Mouse (Mus musculus): ENCODE measurements around the gene Cactin.

Gene Cactin

DNA sequence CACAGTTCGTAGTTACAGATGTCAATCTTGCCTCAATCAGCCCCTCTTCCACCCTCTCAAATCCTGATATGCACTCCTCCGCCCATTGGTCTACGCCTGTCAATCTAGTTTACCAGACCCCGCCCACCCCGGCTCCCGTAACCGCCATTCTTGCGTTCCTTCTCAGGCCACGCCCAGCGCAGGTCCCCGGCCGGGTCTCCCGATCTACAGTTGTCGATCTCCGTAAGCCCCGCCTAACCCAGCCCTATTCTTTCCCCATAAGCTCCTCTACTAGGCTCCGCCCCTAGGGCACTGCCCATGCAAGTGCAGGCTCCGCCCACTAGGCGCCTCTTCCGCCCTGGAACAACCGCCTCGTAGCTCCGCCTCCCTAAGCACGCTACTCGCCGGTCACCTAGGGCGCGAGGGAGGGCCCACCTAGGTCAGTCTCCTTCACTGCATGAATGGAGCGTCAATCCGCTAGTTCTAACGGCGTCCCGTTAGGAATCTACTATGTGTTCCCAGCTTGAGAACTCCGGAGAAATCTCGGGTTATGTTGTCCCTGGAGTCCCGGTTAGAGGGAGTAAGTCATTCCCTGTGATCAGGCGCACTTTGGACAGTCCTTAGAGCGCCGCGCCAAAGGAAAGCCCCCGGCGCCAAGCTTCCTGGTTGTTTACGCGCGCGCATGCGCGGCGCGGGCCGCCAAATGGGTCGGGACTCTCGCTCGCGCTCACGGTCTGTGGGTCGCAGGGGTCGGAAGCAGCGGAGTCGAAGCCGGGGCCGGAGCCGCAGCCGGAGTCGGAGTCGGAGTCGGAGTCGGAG, at the start of gene Cactin:
Gene Cactin (plus strand): TSS at position 554 of the 798 bp plus-strand sequence.
- peak; percentile 98 for DNase-seq (ENCODE audit: extremely low spot score, low spot score)

DNA sequence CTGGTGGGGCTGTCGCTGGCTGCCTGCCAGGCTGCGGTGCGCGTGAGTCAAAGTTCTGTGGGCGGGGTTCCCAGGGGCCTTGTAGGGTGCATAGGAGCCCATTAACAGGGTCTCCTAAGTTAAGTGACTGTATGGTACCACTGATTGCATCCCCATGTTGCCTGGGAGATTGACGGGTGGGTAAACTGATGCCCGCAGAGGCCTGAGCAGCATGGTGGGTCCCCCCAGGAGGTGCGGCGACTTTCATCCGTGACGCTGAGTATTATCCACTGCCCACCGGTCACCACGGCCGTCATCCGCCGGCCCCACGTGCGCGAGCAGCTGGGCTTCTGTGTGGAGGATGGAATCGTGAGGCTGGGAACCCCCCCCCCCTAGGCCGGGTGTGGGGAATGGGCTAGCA, 48.5 kb upstream of the Cactin start:
- no peak for DNase-seq (ENCODE audit: extremely low spot score, low spot score)

DNA sequence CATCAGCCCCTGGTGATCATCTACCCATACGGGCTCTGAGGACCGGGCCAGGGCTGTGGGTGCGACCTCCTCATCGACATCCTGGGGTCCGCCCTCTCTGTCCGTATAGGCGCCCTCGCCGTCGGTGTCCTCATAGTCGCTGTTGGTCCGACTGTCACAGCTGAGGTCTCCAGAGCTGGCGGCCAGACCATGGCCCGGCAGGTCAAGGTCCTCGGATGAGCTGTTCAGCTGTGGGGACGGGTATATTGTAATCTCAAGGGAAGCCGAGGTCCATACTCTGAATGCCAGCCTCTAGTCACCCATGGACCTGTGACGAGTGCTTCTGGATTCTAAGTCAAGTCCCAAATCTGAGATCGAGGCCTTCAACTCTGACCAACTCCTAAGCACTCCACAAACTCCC, 47.1 kb upstream of the Cactin start:
- DNase-seq (ENCODE audit: extremely low spot score, low spot score), result no peak

DNA sequence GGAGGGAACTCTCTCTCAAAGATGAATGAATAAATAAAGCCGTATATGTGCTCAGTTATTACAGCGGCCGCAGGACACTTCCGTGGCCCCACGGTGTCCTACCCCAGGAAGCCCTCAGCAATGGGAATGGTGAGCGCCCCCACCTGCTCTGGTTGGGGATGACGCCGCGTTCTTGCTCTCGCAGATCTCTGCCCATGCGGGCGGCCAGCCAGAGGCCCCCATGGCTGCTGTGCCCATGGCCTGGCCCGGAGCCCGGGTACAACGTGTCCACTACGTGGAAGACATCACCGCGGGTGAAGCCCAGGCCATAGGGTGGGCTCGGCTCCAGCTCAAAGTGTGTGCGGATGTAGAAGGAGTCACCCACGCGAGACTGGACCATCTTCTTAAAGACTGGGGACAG, 43.2 kb upstream of the Cactin start:
- no peak for DNase-seq (ENCODE audit: extremely low spot score, low spot score)

DNA sequence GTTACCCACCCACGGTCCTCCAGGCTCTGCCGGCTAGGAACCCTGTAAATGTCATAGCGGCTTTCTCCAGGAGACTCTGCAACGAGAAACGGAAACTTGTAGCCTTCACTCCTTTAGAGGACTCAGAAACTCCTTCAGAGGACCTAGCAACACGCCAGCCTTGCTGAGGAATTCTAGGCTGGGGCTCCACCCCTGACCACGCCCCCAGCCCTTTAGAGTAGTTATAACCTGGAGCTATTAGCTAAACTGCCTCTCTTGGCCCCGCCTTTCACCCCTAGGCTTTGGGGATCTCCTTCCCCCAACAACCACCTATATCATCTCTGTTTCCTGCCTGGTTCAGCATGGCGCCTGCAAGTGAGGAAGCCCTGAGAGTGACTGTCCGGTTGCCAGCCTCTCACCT, 41.4 kb upstream of the Cactin start:
- no peak for DNase-seq (ENCODE audit: extremely low spot score, low spot score)

- no peak for DNase-seq (ENCODE audit: extremely low spot score, low spot score)
Observed at GRCm38 (mm10) chr10:81284189-81284588, 36.7 kb upstream of the Cactin start.

DNA sequence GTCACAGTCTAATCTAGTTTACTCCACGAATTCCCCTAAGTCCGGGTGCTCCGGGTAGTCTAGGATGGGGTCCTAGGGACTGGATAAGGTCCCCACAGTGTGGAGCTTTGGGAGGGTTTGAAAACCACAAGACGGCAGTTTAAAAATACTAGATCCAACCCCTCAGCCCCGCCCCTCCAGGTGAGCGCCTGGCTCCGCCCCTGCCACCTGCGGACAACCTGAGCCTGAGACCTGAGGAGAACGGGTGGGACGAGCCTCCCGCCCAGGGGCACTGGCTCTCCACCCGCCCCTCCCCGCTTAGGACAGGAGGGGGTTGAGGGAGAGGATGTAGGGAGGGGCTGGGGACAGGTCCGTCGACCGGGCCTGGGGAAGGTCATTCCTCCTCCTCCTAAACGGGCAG, 36.2 kb upstream of the Cactin start:
- no peak for DNase-seq (ENCODE audit: extremely low spot score, low spot score)

DNA sequence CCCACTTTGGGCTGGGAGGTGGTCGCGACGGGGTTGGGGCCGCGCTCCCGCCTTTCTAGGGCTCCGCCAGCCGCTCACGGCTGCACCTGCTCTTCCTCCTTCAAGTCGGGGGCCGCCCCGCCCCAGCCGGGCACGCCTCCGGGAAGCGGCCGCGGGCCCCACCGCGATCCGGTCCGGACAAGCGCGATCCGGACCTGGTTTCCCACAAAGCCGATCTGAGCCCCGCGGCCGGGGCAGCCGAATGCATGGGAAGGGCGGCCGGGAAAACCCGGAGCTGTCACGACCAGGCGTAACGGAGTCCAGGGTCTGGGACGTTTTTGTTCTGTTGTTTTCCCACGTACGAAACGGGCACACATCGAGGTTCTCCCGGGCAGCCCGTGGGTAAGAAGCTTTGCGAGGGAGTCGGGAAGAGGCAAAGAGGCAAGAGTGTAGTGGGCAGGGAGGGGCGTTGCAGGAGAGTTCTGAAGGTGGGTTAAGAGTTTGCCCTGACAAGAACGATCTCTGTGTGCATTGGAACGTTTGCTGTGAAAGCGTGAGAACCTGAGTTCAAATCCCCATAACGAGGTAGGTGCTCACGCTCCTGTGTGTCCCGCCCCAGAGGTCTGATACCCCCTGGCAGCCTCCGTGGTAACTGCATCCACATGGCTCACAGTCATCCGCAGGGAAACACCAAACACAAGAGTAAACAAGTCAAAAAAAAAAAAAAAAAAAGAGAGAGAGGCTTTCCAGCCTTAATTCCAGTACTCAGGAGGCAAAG, 35.0 kb upstream of the Cactin start:
- peak; percentile 96 for DNase-seq (ENCODE audit: extremely low spot score, low spot score)

DNA sequence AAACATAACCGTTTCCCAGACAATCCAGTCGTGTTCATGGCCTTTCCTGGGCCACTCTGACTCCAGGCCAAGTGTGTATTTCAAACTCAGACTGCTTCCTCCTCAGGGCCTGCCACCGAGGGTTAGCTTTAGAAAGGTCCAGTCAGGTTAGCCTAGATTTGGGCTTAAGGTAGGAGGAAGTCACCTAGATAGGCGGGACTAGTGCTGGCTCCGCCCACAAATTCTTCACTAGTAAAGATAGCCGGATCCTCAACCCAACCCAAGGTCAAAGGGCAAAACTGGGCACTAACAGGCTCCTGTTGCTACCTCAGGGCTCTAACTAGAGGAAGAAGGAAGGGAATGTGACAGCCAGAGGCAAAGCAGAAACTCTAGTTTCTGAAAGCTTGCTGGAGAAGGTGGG, 34.3 kb upstream of the Cactin start:
- DNase-seq (ENCODE audit: extremely low spot score, low spot score), result no peak

- DNase-seq (ENCODE audit: extremely low spot score, low spot score), result peak; percentile 58
Observed at GRCm38 (mm10) chr10:81287513-81288157, 33.3 kb upstream of the Cactin start.

GRCm38 (mm10) chr10:81288601-81289000, 32.3 kb upstream of the Cactin start:
- DNase-seq (ENCODE audit: extremely low spot score, low spot score), result peak; percentile 59

DNA sequence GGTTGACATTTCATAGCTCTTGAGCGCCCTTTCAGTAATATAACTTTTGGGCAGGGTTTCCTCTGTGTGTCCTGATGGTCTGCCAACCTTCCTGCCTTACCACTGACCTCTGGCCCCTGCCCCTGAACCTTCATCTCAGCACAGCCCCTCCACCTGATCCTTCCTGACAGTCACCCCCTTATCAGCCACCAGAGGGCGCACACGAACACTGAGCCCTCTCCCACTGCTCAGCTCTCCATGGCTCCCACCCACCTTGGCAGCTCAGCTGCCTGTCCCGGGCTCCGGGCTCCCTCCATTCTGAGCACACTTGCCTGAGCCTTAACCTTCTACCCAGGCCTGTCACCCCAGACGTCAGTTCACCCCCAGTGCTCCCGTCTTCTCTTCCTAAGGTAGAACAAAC, 31.6 kb upstream of the Cactin start:
- peak; percentile 62 for DNase-seq (ENCODE audit: extremely low spot score, low spot score)

DNA sequence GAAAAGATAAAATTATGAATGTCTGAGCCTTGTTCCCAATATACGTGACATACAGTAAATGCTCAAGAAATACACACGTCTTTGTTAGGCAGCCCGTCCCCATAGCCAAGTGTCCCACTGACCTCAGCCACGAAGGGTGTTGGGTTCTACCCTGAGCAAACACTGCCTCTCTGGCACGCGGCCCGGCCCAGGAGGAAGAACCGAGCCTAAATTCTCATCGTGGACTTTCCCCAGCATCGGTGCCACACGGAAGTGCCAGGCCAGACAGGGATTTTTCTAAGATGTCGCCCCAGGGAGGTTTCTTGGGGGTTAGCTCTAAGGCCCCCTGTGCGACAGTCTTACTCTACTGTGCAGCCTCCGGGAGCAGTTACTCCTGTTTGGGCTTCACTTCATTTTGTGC, 31.1 kb upstream of the Cactin start:
- DNase-seq (ENCODE audit: extremely low spot score, low spot score), result no peak

- no peak for DNase-seq (ENCODE audit: extremely low spot score, low spot score)
Observed at GRCm38 (mm10) chr10:81290698-81291460, 30.0 kb upstream of the Cactin start.

GRCm38 (mm10) chr10:81291511-81292104, 29.3 kb upstream of the Cactin start, which contains the start of gene Tjp3:
Gene Tjp3, minus strand, starts transcription at chr10:81291581.
- DNase-seq (ENCODE audit: extremely low spot score, low spot score), result no peak

DNA sequence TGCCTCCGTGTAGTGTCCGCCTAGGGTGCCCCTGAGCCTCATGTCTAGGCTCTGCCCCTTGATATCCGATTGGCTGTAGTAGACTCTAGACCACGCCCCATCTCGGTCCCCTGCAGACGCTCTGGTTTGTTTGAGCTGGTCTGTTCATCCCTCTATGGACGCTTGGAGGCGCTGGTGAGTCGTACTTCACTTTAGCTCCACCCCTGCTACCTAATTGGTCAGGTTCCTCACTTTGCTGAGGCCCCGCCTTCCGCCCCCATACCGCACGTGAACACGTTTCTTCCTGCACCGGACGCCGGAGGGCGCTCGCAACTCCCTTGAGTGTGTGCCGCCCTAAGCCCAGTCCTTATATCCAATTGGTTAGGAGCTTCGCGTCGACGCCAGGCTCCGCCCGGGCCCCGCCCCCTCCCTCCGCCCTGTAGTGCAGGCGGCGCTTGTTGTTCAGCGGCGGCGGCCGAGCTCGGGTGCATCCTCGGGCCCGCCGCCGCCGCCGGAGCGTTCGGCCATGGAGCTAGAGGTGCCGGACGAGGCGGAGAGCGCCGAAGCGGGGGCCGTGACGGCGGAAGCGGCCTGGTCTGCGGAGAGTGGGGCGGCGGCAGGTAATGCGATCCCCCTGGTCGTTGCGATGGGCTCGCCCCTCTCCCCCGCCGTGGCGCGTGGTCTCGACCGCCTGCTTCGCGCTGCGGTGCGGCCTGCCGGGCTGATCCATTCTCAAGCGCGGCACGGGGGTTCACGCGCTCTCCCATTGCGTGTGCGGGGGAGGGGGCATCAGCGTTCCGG, 28.2 kb upstream of the Cactin start, which contains the start of gene Pip5k1c:
Gene Pip5k1c (plus strand): TSS at position 410 of the 780 bp plus-strand sequence.
- DNase-seq (ENCODE audit: extremely low spot score, low spot score), result peak; percentile 98

DNA sequence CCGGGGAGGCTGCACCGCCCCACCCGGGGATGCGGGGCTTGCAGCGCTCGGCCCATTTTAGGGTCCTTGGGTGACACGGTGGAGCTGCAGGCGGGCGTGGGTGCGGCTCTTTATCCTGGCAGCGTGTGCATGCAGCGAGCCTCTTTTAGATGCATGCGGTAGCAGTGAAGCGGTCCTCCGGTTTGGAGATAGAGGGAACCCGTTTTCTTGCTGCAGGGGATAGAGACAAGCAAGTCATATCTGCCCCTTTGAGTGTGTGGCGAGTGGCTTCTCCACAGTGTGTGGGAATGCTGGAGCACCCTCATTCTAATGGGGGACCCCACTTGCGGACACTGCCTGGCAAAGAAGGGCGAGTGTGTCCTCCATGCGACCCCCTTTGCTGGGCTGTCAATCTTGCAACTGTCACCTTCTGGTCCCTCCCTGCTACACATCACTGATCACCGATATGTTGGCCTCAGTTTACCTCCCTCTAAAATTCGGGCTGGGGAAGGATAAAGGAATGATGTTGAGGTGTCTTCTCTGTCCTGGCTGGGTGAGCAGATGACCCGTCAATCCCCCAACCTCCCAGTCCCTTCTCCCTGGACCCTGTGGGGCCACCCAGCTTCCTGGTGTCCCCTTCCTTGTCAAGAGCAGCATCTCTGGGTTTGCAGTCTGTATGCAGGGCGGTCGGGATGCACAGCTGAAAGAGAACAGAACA, 27.4 kb upstream of the Cactin start:
- DNase-seq (ENCODE audit: extremely low spot score, low spot score), result no peak

GRCm38 (mm10) chr10:81294442-81294841, 26.5 kb upstream of the Cactin start:
- DNase-seq (ENCODE audit: extremely low spot score, low spot score), result no peak

- no peak for DNase-seq (ENCODE audit: extremely low spot score, low spot score)
Observed at GRCm38 (mm10) chr10:81295185-81295584, 25.7 kb upstream of the Cactin start.
